Mouse (Mus musculus) macrophage (primary cell): ENCODE measurements around the gene 1110065P20Rik. TPM values are rescaled to one million over a fixed set of nuclear protein-coding genes. Genes with fewer than 3 reads are reported as not detected.

Source experiments
- H3K27ac ChIP-seq: fragments of 350-480 bp; formaldehyde crosslinking; 2 replicates; pipeline ENCODE4 v1.9.0; 2021
- H3K36me3 ChIP-seq: fragments of 350-480 bp; formaldehyde crosslinking; 2 replicates; pipeline ENCODE4 v1.9.0; 2021; ENCODE audit errors: inconsistent target
- H3K4me3 ChIP-seq: fragments of 350-480 bp; formaldehyde crosslinking; 2 replicates; pipeline ENCODE4 v1.9.0; 2021; ENCODE audit errors: inconsistent target
- H3K79me2 ChIP-seq: fragments of 350-480 bp; formaldehyde crosslinking; 2 replicates; pipeline ENCODE4 v1.9.0; 2021; ENCODE audit errors: inconsistent target
- WGBS: methylation state at CpG from one replicate; pipeline ENCODE4 v1.1.7; 2026; ENCODE audit warnings: inconsistent platforms; ENCODE audit not compliant: missing documents; 5-methylcytosine and 5-hydroxymethylcytosine counted together
- polyA plus RNA-seq: library from polyadenylated mRNA; stranded (reverse); fragments of 250-400 nt; gene quantifications from 3 replicates; pipeline ENCODE4 v1.2.4, GENCODE M21; 2018; ENCODE audit warnings: inconsistent platforms

1110065P20Rik gene
- polyA plus RNA-seq, 1 experiment from 2014 or later: 2.6 TPM

DNA sequence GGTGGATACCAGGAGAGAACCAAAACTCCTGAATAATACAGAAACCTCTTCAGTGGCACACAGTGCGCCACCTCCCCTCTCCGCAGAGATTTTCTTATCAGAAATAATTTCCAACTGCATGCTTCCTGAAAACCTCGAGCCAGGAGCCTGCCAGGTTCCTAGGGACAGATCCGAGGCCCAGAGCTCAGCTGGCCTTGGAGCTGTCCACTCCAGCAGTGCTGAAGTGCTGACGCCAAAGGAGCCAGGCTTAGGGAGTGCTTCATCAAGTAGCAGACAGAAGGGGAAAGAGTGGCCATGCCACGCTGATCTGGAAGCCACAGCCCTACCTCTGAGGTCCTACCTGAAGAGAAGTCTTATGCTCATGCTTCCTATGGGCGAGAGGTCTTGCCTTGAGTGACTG is 9.4 kb upstream of the 1110065P20Rik start:
- 15% methylated on average over 7 of the region's 7 CpGs for WGBS
- H3K4me3 ChIP-seq: no peak overlapping the region
- H3K36me3 ChIP-seq: peaks cover 11% of the 10 kb centered on the region
- H3K79me2 ChIP-seq: no peaks in the 10 kb centered on the region
- no peak overlapping the region for H3K27ac ChIP-seq

DNA sequence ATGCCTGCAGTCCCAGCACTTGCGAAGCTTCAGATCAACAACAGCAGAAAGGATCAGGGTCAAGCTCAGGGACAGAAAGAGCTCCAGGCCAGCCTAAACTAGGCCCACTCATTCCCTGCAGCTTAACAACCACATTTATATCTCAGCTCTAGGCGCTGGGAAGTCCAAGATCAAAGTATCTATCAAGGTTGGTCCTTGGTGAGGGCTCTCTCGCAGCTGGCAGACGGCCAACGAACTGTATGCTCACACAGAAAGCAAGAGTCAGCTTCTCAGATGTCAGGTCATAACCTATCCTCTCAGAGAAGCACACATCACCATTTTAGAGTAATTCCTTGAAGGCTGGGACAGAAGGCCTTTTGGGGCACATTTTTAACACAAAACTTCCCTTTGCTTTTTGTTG is 7.4 kb upstream of the 1110065P20Rik start:
- H3K4me3 ChIP-seq: no peak overlapping the region
- H3K27ac ChIP-seq: no peak overlapping the region
- H3K36me3 ChIP-seq: peaks cover 31% of the 10 kb centered on the region
- H3K79me2 ChIP-seq: peaks cover 11% of the 10 kb centered on the region
- 94% methylated on average over 5 of the region's 5 CpGs for WGBS

DNA sequence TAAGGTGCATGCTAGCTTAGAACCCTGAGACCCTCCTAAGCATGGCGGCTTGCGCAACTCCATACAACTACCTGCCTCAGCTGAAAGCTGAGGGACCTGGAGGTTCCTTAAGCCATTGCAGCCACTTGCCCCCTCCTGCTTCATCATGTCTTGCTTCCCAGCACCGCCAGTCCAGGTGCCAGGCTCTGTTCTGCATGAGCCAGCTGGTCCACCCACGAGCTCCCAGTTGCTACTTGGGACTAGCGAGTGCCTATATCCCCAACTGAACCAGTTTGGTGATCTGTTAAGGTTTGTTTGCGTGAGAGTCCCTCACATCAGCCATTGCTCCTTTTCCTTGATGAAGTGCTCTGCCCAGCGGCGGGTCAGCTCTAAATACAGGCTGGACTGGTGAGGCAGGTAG is 5.3 kb upstream of the 1110065P20Rik start:
- Histone ChIP-seq H3K27ac (no peak overlapping the region), H3K36me3 (peaks cover 32% of the 10 kb centered on the region), H3K4me3 (no peak overlapping the region), H3K79me2 (peaks cover 32% of the 10 kb centered on the region)
- 98% methylated on average over 7 of the region's 8 CpGs for WGBS

DNA sequence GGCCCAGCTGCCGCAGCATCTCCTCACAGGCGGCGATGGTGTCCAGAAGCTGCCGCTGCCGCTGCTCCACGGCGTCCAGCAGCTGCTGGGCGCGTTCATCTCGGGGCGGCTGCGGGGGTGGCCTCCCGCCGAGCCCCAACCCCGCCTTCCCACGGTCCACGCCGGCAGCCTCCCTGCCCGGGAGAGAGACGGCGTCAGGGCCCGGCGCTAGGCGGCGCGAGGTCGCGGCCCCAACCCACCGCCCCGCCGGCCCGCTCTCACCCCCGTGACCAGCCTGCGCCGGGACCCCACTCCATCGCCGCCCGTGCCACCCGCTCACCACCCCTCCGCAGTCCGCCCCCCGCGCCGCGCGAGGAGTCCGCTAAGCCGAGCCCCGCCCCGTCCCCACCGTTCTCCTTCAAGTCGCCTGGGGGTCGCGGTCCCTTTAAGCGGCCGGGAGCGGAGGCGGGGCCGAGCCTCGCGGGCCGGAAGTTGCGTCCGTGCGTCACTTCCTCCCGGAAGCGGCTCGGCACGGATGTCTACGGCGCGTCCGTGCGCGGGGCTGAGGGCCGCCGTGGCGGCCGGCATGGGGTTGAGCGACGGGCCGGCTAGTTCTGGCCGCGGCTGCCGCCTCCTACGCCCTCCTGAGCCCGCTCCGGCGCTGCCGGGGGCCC is 609 bp downstream of the 1110065P20Rik start, which contains the start of gene Yrdc:
Yrdc (plus strand) TSS at position 419 of the 653 bp plus-strand sequence.
- peaks cover 34% of the 10 kb centered on the region for H3K79me2 ChIP-seq
- WGBS: under 1% methylated on average over 68 of the region's 90 CpGs
- H3K27ac ChIP-seq: peak within 1 kb of the TSS; percentile 37
- peaks cover 20% of the 10 kb centered on the region for H3K36me3 ChIP-seq
- H3K4me3 ChIP-seq: peak within 1 kb of the TSS; percentile 76

DNA sequence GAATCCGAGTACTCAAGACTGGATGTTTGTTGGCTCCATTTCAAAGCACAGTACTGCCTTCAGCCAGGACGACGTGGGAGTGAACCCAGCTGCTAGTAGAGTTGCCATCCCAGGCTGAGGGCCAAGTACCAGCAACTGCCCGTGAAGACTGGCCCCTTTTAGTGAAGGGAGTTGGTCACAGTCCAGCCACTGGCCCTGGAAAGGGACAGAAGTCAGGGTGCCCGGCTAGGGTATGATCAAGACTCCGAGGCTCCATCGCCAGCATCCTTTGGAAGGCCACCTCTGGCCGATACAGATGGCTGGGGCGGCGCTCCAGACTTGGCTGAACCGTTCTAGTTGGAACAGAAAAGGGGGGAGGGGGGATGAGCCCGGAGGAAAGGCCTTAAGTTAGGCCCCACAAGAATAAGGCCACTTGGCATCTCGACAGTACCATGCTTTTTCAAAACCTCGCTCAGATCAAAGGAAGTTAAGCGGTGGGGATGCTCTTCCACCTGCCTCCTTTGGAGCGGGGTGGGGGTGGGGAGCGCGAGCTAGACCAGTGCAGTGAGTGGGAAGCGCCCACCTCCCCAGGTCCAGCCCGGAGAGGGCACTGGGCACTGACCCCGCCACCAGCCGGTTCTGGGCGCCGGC is 1.2 kb downstream of the 1110065P20Rik start:
- Histone ChIP-seq H3K79me2 (peaks cover 34% of the 10 kb centered on the region), H3K36me3 (peaks cover 16% of the 10 kb centered on the region), H3K4me3 (peak overlapping the region; percentile 30), H3K27ac (no peak overlapping the region)
- 20% methylated on average over 24 of the region's 24 CpGs for WGBS

DNA sequence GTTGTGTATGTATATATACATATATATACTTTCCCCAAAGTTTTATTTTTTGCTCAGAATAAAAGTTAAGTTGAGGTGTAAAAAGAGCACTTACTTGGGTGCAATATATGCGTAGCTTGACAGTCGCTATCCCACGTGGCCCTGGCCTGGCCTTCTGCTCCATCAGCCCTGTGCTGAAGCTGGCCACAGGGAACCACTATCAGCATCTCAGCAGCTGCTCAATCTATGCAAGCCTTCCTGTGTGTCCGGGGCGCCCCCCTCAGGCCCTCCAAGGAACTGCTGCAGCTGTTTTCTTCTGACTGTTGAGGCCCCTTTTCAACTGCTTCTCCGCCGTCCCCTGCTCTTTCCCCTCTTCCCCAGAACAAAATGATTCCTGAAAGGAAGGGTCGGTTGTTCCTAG is 3.4 kb downstream of the 1110065P20Rik start:
- 8% methylated on average over 8 of the region's 8 CpGs for WGBS
- no peak overlapping the region for H3K4me3 ChIP-seq
- H3K79me2 ChIP-seq: peaks cover 15% of the 10 kb centered on the region
- H3K36me3 ChIP-seq: 0 out of 2 replicates have a peak, but pooled peaks cover under 1% of the 10 kb centered on the region
- H3K27ac ChIP-seq: no peak overlapping the region

DNA sequence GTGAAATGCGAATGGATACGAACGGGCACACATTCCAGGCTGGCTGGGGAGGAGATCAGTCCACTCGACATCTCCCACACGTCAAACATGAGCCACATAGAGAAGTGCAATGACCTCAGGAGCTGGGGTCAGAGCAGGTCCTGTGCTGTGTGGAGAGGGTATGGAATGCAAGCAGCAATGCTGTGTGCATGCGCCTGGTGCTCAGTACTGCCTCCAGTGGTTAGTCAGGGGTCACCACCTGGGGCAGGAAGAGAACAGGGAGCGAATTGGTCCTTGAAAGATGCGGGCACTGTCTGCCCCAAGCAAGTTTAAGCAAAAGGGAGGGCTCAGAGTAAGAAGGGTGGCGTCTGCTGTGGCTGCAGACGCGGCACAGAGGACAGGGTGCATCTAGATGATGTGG is 7.5 kb downstream of the 1110065P20Rik start:
- no peak overlapping the region for H3K27ac ChIP-seq
- WGBS: 84% methylated on average over 11 of the region's 11 CpGs
- H3K79me2 ChIP-seq: no peaks in the 10 kb centered on the region
- H3K4me3 ChIP-seq: no peak overlapping the region
- peaks cover 28% of the 10 kb centered on the region; the same call in 1 of the 2 replicates for H3K36me3 ChIP-seq

DNA sequence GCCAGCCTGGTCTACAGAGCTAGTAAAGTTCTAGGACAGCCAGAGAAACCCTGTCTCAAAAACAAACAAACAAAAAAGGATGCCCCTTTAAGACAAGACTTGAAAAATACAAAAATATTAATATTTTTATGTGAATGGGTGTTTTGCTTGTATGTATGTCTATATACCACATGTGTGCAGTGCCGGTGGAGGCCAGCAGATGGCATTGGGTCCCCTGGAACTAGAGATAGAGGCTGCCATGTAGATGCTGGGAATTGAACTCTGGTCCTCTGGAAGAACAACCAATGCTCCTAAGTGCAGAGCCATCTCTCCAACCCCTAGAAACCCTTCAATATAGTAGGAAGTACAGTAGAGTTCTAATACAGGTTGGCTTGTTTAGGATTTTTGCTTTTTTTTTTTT is 10.0 kb downstream of the 1110065P20Rik start:
- no peaks in the 10 kb centered on the region for H3K79me2 ChIP-seq
- no peak overlapping the region for H3K4me3 ChIP-seq
- H3K36me3 ChIP-seq: peaks cover 45% of the 10 kb centered on the region; the same call in 1 of the 2 replicates
- WGBS: 100% methylated on average over 1 of the region's 1 CpGs
- H3K27ac ChIP-seq: no peak overlapping the region

DNA sequence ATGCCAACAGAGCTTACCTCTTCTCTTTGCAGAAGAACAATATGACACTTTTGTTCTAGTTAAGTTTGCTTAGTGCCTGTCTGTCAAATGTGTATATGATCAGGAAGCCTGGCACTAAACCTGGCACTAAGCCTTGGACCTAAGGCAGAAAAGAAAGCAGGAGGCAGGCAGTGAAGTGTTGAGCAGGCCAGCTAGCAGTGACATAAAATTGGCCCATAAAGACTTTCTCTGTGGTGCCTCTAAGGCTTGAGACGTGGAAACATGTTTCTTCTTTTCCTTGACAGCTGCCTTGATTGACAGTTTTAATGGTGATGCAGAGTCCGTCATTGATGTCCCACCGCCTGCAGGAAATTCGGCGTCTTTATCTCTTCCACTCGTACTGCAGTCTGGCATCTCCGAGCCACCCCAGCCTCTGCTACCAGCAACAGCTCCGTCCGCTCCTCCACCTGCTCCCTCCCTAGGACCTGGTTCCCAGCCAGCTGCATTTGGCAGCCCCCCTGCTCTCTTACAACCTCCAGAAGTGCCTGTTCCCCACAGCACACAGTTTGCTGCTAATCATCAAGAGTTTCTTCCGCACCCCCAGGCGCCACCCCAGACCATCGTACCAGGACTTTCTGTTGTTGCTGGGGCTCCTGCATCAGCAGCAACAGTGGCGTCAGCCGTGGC is 12.8 kb downstream of the 1110065P20Rik start:
- H3K27ac ChIP-seq: no peak overlapping the region
- no peak overlapping the region for H3K4me3 ChIP-seq
- 95% methylated on average over 14 of the region's 14 CpGs for WGBS
- peaks cover 55% of the 10 kb centered on the region; the same call in 1 of the 2 replicates for H3K36me3 ChIP-seq
- no peaks in the 10 kb centered on the region for H3K79me2 ChIP-seq

DNA sequence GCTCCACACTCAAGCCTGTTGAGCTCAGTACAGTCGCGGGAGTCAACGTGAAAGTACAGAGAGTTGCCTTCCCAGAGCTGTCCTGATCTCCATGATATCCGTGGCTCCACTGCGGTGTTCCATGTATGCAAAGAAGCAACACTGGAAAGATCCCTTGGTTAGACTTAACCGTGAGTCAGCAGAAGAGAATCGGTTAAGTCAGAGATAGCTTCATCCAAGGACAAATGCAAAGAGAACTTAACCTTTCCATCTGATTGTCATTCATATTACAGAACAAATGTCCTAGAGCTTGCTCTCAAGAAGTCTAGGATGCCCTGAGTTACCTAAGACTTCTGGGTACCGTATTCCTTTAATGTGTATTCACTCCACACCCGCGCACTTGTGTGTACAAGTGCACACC is 18.2 kb downstream of the 1110065P20Rik start:
- peaks cover 53% of the 10 kb centered on the region for H3K36me3 ChIP-seq
- H3K27ac ChIP-seq: no peak overlapping the region
- H3K79me2 ChIP-seq: no peaks in the 10 kb centered on the region
- 92% methylated on average over 10 of the region's 10 CpGs for WGBS
- no peak overlapping the region for H3K4me3 ChIP-seq

DNA sequence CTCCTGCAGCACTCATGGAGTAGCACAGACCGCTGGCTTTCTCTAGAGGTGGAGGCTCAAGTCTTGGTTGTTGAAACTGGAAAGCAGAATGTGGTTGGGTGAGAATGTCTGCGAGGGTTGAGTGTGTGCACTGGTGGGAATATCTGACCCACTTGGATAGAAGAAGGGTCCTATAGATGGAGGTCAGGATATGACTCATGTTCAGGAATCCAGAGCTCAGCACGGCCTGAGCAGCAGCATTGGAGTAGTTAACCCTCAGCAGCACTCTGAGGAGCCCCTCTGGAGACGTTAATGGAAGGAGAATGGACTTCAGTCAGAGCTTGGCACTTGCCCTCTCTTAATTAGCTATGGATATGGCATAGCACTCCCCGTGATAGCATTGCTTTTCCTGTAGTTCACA is 21.3 kb downstream of the 1110065P20Rik start:
- 83% methylated on average over 5 of the region's 5 CpGs for WGBS
- Histone ChIP-seq H3K79me2 (no peaks in the 10 kb centered on the region), H3K27ac (no peak overlapping the region), H3K4me3 (no peak overlapping the region), H3K36me3 (peaks cover 59% of the 10 kb centered on the region)

DNA sequence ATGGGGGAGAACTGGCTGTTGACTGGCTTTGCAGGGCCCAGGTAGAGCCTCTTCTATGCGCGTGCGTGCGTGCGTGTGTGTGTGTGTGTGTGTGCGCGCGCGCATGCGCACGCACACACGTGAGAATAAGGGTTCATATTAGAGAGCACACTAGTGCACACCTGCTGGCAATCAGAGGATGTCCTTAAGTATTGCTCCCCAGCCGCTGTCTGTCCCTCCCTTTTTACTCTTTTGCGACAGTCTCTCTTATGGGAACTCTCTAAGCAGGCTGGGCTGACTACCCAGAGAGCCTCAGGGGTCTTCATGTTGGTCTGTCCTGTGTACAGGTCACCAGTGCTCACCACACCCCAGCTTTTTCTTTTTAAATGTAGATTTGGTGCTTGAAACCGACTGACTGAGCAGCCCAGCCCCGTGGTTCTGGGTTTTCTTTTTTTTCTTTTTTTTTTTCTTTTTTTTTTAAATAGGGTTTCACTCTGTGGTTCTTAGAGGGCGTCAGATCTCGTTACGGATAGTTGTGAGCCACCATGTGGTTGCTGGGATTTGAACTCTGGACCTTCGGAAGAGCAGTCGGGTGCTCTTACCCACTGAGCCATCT is 25.5 kb downstream of the 1110065P20Rik start:
- Histone ChIP-seq H3K4me3 (no peak overlapping the region), H3K79me2 (peaks cover under 1% of the 10 kb centered on the region; the same call in 1 of the 2 replicates), H3K36me3 (peaks cover 70% of the 10 kb centered on the region), H3K27ac (no peak overlapping the region)
- WGBS: 97% methylated on average over 17 of the region's 21 CpGs

DNA sequence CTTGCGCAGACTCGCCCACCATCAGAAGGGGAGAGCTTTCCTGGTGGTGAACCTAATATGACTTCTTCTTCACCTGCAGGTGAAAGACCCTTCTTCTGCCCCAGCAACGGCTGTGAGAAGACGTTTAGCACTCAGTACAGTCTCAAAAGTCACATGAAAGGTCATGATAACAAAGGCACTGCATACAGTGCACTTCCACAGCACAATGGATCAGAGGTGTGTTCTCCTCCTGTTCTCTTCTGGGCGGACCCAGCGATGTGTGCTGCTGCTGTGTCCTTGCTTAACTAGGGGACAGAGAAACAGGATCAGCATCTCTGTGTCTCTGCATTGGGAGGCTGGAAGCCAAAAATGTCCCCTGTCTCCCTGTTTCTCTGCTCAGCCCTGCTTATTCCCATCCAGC is 26.0 kb downstream of the 1110065P20Rik start:
- Histone ChIP-seq H3K79me2 (peaks cover 6% of the 10 kb centered on the region; the same call in 1 of the 2 replicates), H3K4me3 (no peak overlapping the region), H3K27ac (no peak overlapping the region), H3K36me3 (peaks cover 72% of the 10 kb centered on the region)
- WGBS: 96% methylated on average over 6 of the region's 6 CpGs

DNA sequence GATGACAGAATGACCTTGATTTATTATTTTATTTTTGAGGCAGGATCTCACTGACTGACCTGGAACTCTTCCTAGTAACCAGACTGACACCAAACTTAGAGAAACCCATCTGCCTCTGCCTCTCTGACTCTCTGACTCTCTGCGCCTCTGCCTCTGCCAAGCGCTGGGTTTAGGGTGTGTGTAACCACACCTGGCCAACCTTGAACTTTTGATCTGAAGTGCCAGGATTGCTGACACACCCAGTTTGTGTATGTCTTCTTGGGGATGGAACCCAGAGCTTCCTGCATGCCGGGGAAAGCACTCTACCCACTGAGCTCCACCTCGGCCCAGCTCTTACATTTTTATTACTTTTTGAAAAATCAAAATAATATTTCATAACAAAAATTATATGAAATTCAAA is 32.2 kb downstream of the 1110065P20Rik start:
- Histone ChIP-seq H3K4me3 (no peak overlapping the region), H3K36me3 (peaks cover 39% of the 10 kb centered on the region; the same call in 1 of the 2 replicates), H3K79me2 (peaks cover 66% of the 10 kb centered on the region), H3K27ac (no peak overlapping the region)
- WGBS: 92% methylated on average over 4 of the region's 4 CpGs
